Mouse (Mus musculus) liver, embryonic 16.5 days (tissue): ENCODE data around the gene Rnf222. TPM values are rescaled to one million over a fixed set of nuclear protein-coding genes. Genes with fewer than 3 reads are reported as not detected.
"Not testable (repeated sequence)": the region's sequence is repeated elsewhere in the genome, so short reads cannot be mapped to it uniquely, and the experiment has no call there.

Source experiments
- ATAC-seq: fragments of 200-750 bp; cut with Nextera tagmentation; 2 replicates; pipeline ENCODE4 v1.8.0; 2017; ENCODE audit warnings: low read depth, mild to moderate bottlenecking, moderate number of reproducible peaks, moderate library complexity
- H3K27ac ChIP-seq: fragments of 300-500 bp; sonication (generic); 2 replicates; pipeline ENCODE4 v1.5.1; 2014; ENCODE audit warnings: mild to moderate bottlenecking, low read length
- H3K27me3 ChIP-seq: fragments of 300-500 bp; sonication (generic); 2 replicates; pipeline ENCODE4 v1.6.1; 2014; ENCODE audit warnings: low read depth, low read length, mixed read lengths; ENCODE audit not compliant: control insufficient read depth, insufficient read depth
- H3K36me3 ChIP-seq: fragments of 300-500 bp; sonication (generic); 2 replicates; pipeline ENCODE4 v1.6.1; 2014; ENCODE audit warnings: mild to moderate bottlenecking; ENCODE audit not compliant: control insufficient read depth, insufficient read depth
- H3K4me1 ChIP-seq: fragments of 300-500 bp; sonication (generic); 2 replicates; pipeline ENCODE4 v1.6.1; 2014; ENCODE audit warnings: low read depth, low read length, mixed read lengths; ENCODE audit not compliant: control insufficient read depth
- H3K4me2 ChIP-seq: fragments of 300-500 bp; sonication (generic); 2 replicates; pipeline ENCODE4 v1.6.1; 2014; ENCODE audit warnings: low read depth, low read length, mixed read lengths
- H3K4me3 ChIP-seq: fragments of 300-500 bp; sonication (generic); 2 replicates; pipeline ENCODE4 v1.5.1; 2014; ENCODE audit warnings: low read depth, mild to moderate bottlenecking, low read length
- H3K9ac ChIP-seq: fragments of 300-500 bp; sonication (generic); 2 replicates; pipeline ENCODE4 v1.6.1; 2014; ENCODE audit warnings: low read depth, low read length
- H3K9me3 ChIP-seq: fragments of 300-500 bp; sonication (generic); replicated peaks from 2 replicates; pipeline ENCODE4 v1.6.1; 2016; ENCODE audit warnings: low read length; ENCODE audit not compliant: control insufficient read depth
- WGBS: fragments of 180-500 bp; shearing (Covaris S2); extraction: QIAGEN DNeasy Blood & Tissue Kit; methylation state at CpG from one replicate; pipeline ENCODE4 v1.1.7; 2014; ENCODE audit not compliant: insufficient replicate concordance; 5-methylcytosine and 5-hydroxymethylcytosine counted together
- polyA plus RNA-seq: library from polyadenylated mRNA; unstranded; fragments of >200 nt; fragmentation: Nextera tagmentation; extraction: Ambion mirVana; gene quantifications from 2 replicates; pipeline ENCODE4 v1.2.1, GENCODE M21; 2015

The Rnf222 gene
- polyA plus RNA-seq, 1 experiment from 2014 or later, result 0.04 TPM

DNA sequence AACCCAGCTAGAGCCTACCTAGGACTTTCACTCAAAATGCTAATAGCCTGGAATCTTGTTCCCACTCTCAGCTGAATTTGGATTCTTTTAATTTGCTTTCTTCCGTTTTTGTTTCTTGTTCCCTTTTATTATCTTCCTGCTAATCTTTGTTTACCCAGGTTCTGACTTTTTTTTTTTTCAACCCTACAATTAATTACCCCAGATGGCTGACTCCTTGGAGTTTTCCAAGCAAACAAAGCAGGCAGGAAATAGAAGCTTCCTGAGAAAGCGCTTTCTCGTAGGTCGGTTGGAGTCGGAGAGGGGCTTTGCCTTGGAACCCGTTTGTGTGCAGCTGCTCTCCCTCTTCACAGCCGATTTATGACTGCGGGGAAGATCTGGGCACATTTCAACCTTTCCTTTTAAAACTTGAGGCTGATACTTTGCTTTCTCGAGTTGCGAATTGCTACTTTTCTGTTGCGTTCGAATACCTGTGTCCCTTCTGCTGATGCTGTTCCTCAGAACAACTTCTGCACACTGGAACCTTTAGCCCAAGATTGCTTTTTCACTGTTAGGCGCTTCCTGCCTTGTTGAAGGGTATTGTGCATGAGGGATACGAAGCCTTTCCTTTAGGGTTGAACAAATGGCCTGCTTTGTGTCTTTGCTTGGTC, 23.3 kb downstream of the Rnf222 start:
- Histone ChIP-seq H3K9ac (no peak overlapping the region), H3K27ac (no peak overlapping the region), H3K4me2 (no peak overlapping the region)

DNA sequence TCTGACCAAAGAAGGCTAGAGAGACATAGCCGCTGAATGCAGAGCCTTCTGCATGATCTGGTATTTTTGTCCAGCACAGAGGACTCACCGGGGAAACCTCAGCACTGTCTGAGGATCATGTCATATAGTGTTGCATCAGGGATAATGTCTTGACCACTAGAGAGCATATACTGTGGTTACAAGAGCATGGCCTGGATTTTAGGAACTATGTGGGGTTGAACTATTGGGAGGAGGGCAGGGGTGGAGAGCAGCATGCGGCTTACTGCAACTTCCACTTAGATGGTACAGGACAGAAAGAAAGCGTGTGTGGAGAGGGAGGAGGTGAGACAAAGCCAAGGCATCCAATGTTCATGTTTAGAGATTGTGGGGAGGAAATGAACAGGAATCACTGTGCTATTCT, 26.2 kb downstream of the Rnf222 start:
- ATAC-seq, result no peak
- no peaks in the 10 kb centered on the region for H3K4me1 ChIP-seq
- no peak overlapping the region for H3K4me2 ChIP-seq
- no peak overlapping the region for H3K4me3 ChIP-seq
- no peaks in the 10 kb centered on the region for H3K36me3 ChIP-seq
- 60% methylated on average over 4 of the region's 4 CpGs for WGBS
- H3K9ac ChIP-seq, result no peak overlapping the region
- no peak overlapping the region for H3K27ac ChIP-seq
- H3K9me3 ChIP-seq, result no peaks in the 10 kb centered on the region
- H3K27me3 ChIP-seq, result peaks cover 10% of the 10 kb centered on the region

More for the DNA sequence above, 23.3 kb downstream of the Rnf222 start:
- H3K4me1 ChIP-seq, result no peaks in the 10 kb centered on the region
- WGBS, result 15% methylated on average over 14 of the region's 14 CpGs
- no peaks in the 10 kb centered on the region for H3K9me3 ChIP-seq
- H3K4me3 ChIP-seq, result no peak overlapping the region
- no peak for ATAC-seq
- no peaks in the 10 kb centered on the region for H3K36me3 ChIP-seq
- H3K27me3 ChIP-seq, result peaks cover 10% of the 10 kb centered on the region

DNA sequence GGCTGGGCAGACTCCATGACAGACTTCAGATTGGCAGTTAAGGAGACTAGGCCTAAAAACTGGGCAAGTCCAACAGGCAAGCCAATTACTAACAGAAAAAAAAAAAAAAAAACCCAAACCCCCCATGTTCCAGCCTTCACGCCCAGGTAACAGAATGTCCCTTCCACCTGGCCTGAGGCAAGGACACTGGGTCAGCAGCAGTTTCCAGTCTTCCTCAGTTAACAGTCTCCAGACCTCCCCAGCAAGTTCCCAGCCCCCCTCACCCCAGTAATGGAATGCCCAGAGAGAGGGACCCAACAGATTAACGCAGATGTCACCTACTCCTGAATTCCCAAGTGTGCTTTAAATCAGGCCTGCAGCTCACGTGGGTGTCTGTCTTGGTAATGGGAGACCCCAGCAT, 34.8 kb downstream of the Rnf222 start:
- Histone ChIP-seq H3K27ac (no peak overlapping the region), H3K4me2 (no peak overlapping the region), H3K4me3 (no peak overlapping the region), H3K9me3 (no peaks in the 10 kb centered on the region), H3K4me1 (no peaks in the 10 kb centered on the region), H3K27me3 (no peaks in the 10 kb centered on the region), H3K36me3 (no peaks in the 10 kb centered on the region), H3K9ac (no peak overlapping the region)
- no peak for ATAC-seq
- WGBS, result 53% methylated on average over 3 of the region's 3 CpGs

DNA sequence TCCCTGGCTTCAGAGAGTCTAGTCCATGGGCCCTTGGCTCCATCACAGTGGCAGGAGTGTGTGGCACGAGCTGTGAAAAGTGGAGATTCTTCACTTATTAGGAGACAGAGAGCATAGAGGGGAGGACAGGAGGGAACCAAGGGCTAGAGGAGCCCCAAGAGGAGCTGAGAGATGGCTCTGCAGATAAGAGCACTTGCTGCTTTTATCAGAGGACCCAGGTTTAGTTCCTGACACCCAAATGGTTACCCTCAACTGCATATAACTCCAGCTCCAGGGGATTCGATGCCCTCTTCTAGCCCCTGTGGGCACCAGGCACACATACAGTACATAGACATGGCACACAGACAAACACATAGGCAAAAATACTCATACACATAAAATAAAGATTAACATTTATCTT, 36.4 kb downstream of the Rnf222 start:
- WGBS, result 44% methylated on average over 2 of the region's 2 CpGs
- Histone ChIP-seq H3K4me1 (no peaks in the 10 kb centered on the region), H3K4me3 (no peak overlapping the region), H3K27me3 (no peaks in the 10 kb centered on the region), H3K36me3 (no peaks in the 10 kb centered on the region), H3K4me2 (no peak overlapping the region), H3K9me3 (no peaks in the 10 kb centered on the region), H3K27ac (no peak overlapping the region), H3K9ac (no peak overlapping the region)
- ATAC-seq, result no peak

DNA sequence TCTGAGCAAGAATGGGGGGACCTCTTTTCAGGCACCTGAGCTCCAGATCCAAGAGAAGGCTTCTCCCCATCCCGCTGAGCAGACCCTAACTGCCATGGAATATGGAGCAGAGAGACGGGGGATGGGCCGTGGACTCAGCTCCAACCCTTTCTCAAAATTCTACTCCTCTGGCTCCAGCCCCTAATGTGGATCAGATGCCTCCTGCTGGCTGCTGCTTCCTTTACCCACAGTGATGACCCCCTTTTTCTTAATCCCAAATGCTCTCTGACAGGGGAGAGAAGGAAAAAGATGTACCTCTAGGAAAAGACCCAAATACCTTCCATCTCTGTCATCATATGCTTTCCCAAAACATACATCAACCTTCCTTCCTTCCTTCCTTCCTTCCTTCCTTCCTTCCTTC, 38.6 kb downstream of the Rnf222 start, which contains the start of gene Odf4:
Gene Odf4 (minus strand): TSS at position 101 of the 400 bp plus-strand sequence.
- Histone ChIP-seq H3K4me3 (no peak within 1 kb of the TSS), H3K27ac (no peak within 1 kb of the TSS), H3K27me3 (no peaks in the 10 kb centered on the region), H3K4me1 (no peaks in the 10 kb centered on the region), H3K36me3 (no peaks in the 10 kb centered on the region), H3K9ac (no peak within 1 kb of the TSS), H3K9me3 (no peaks in the 10 kb centered on the region), H3K4me2 (no peak within 1 kb of the TSS)
- 61% methylated on average over 3 of the region's 3 CpGs for WGBS
- ATAC-seq, result no peak

DNA sequence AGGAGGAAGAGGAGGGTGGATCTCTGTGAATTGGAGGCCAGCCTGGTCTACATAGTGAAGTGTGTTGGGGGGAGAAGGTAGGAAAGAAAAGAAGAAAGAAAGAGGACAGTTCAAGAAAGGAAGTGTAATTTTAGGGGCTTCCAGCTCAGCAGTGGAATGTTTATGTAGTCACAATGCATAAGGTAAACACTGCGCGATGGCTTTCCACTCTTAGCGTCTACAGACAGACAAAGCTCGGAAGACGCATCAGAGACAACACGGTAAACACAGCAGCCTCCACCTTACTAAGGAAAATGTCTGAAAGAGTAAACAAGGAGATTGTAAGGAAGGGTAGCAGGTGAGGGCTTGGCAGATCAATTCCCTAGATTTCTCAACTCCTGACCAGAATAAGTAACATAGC, 41.6 kb downstream of the Rnf222 start:
- Histone ChIP-seq H3K4me2 (no peak overlapping the region), H3K36me3 (no peaks in the 10 kb centered on the region), H3K27me3 (no peaks in the 10 kb centered on the region), H3K9me3 (no peaks in the 10 kb centered on the region), H3K9ac (no peak overlapping the region), H3K4me1 (no peaks in the 10 kb centered on the region), H3K4me3 (no peak overlapping the region), H3K27ac (no peak overlapping the region)
- no peak for ATAC-seq
- WGBS, result 49% methylated on average over 6 of the region's 6 CpGs

DNA sequence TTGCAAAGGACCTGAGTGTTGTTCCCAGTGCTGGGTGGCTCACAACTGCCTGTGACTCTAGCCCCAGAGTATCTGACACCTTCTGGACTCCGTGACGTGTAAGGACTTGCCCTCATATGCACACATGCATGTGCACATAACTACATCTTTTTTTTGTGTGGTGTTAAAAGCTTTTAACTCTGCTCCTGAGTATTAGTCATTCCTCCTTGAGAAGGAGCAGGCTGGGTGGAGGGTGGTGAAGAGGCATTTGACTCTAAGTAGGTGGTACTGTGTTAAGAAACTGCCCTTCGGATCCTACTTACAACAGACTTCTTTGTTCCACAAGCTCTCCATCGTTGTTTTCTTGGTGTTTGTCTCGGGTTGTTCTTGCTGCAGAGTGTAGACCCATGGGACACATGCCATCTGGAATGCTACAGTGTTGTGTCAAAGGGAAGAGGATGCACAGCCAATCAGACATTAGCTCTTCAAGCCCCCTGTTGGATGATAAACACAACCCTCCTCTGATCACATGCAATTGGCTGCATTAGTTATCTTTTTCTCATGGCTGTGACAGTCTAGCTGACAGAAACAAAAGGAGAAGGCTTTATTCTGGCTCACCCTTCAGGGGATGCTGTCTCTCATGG, 45.6 kb downstream of the Rnf222 start:
- H3K27ac ChIP-seq, result no peak overlapping the region
- H3K4me3 ChIP-seq, result no peak overlapping the region
- no peak overlapping the region for H3K9ac ChIP-seq
- H3K9me3 ChIP-seq, result no peaks in the 10 kb centered on the region
- no peak for ATAC-seq
- no peaks in the 10 kb centered on the region for H3K27me3 ChIP-seq
- H3K4me2 ChIP-seq, result no peak overlapping the region
- H3K4me1 ChIP-seq, result no peaks in the 10 kb centered on the region
- no peaks in the 10 kb centered on the region for H3K36me3 ChIP-seq
- 63% methylated on average over 5 of the region's 5 CpGs for WGBS

DNA sequence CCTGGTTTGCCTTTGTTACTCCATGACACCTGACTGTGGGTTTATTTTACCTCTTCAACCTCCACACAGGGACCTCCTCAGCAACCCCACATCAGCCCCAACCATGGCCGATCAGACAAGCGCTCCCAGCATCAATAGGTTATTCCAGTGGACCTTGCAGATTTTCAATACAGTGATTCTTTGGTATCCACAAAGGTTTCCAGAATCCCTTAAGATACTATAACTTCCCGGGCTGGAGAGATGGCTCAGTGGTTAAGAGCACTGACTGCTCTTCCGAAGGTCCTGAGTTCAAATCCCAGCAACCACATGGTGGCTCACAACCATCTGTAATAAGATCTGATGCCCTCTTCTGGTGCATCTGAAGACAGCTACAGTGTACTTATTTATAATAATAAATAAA, 48.6 kb downstream of the Rnf222 start:
- H3K4me2 ChIP-seq, H3K27me3 ChIP-seq, H3K9ac ChIP-seq, H3K36me3 ChIP-seq, H3K9me3 ChIP-seq, ATAC-seq, H3K4me3 ChIP-seq, H3K27ac ChIP-seq: not testable (repeated sequence)
- 71% methylated on average over 4 of the region's 4 CpGs for WGBS
- peaks cover 10% of the 10 kb centered on the region for H3K4me1 ChIP-seq

DNA sequence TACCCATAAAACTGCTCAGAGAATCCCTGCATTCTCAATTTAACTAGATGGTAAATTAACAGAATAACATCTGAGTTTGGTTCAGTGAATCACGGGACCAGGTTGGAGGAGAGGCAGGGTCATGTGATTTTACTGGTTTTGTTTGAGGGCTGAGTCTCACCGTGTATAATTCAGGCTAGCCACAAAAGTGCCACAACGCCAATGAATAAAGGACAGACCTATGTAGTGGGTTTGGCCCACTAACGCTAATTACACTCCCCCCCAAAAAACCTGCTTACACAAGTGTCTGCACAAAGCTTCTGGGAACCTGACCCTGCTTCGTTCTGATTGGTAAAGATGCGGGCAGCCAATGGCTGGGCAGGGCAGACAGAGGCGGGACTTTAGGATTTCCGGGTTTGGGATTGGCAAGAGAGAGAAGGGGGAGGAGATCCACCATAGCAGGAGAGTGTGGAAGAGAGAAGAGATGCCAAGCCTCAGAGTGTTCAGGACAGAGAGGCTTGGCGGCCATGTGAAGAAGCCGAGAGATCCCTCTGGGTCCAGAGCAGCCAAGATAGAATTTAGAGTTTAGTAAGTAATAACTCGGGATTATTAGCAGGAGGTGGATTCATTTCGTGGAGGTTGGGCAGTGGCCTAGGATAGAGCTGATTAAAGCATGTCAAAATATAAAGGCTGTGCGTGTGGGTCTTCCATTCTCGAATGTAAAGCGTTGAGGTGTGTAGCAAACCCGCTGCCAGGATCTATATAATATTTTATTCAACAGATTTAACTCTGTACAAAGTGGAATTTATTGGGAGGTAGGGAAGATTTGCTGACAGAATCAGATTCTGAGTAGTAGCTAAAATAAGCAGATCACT, 51.3 kb downstream of the Rnf222 start:
- Histone ChIP-seq H3K9ac (peak overlapping the region; percentile 57), H3K4me3 (peak overlapping the region; percentile 59), H3K9me3 (no peaks in the 10 kb centered on the region), H3K4me2 (peak overlapping the region; percentile 69), H3K27ac (no peak overlapping the region), H3K27me3 (no peaks in the 10 kb centered on the region), H3K36me3 (no peaks in the 10 kb centered on the region), H3K4me1 (peaks cover 10% of the 10 kb centered on the region)
- WGBS, result 2% methylated on average over 16 of the region's 16 CpGs
- peak; percentile 99 for ATAC-seq
